Mouse (Mus musculus) midbrain, embryonic 15.5 days (tissue): ENCODE measurements around the gene Nr1h4. TPM values are rescaled to one million over a fixed set of nuclear protein-coding genes. Genes with fewer than 3 reads are reported as not detected.

Experiments
- ATAC-seq: fragments of 200-750 bp; cut with Nextera tagmentation; replicated peaks from 2 replicates; pipeline ENCODE4 v1.8.0; 2017; ENCODE audit warnings: moderate TSS enrichment
- H3K27ac ChIP-seq: fragments of 300-500 bp; sonication (generic); 2 replicates; pipeline ENCODE4 v1.5.1; 2015; ENCODE audit warnings: mild to moderate bottlenecking, inconsistent platforms
- H3K27me3 ChIP-seq: fragments of 300-500 bp; sonication (generic); replicated peaks from 2 replicates; pipeline ENCODE4 v1.6.1; 2015; ENCODE audit warnings: inconsistent platforms
- H3K36me3 ChIP-seq: fragments of 300-500 bp; sonication (generic); replicated peaks from 2 replicates; pipeline ENCODE4 v1.6.1; 2015; ENCODE audit warnings: inconsistent platforms
- H3K4me1 ChIP-seq: fragments of 300-500 bp; sonication (generic); 2 replicates; pipeline ENCODE4 v1.6.1; 2015; ENCODE audit warnings: inconsistent platforms
- H3K4me2 ChIP-seq: fragments of 300-500 bp; sonication (generic); 2 replicates; pipeline ENCODE4 v1.6.1; 2015; ENCODE audit warnings: inconsistent platforms, mild to moderate bottlenecking, moderate library complexity
- H3K4me3 ChIP-seq: fragments of 300-500 bp; sonication (generic); 2 replicates; pipeline ENCODE4 v1.5.1; 2015; ENCODE audit warnings: mild to moderate bottlenecking, inconsistent platforms
- H3K9ac ChIP-seq: fragments of 300-500 bp; sonication (generic); 2 replicates; pipeline ENCODE4 v1.6.1; 2015; ENCODE audit warnings: mild to moderate bottlenecking, inconsistent platforms
- H3K9me3 ChIP-seq: fragments of 300-500 bp; sonication (generic); 2 replicates; pipeline ENCODE4 v1.6.1; 2016; ENCODE audit warnings: inconsistent platforms
- WGBS: fragments of 180-500 bp; shearing (Covaris S2); methylation state at CpG from one replicate; pipeline ENCODE4 v1.1.7; 2015; ENCODE audit warnings: mixed read lengths; 5-methylcytosine and 5-hydroxymethylcytosine counted together
- polyA plus RNA-seq: library from polyadenylated mRNA; unstranded; fragments of >200 nt; fragmentation: Nextera tagmentation; extraction: Ambion mirVana; gene quantifications from 2 replicates; pipeline ENCODE4 v1.2.1, GENCODE M21; 2015

The Nr1h4 gene
- polyA plus RNA-seq, 1 experiment from 2014 or later, result 0.08 TPM

GRCm38 (mm10) chr10:89490250-89490649 lies 43.1 kb downstream of the Nr1h4 start:
- Histone ChIP-seq H3K27ac (no peak overlapping the region), H3K9ac (no peak overlapping the region), H3K9me3 (no peaks in the 10 kb centered on the region), H3K4me3 (no peak overlapping the region), H3K27me3 (0 out of 2 replicates have a peak, but pooled peaks cover 2% of the 10 kb centered on the region), H3K4me2 (no peak overlapping the region), H3K36me3 (no peaks in the 10 kb centered on the region), H3K4me1 (no peaks in the 10 kb centered on the region)
- WGBS, result 88% methylated on average over 3 of the region's 3 CpGs
- ATAC-seq, result no peak

- Histone ChIP-seq H3K9me3 (no peaks in the 10 kb centered on the region), H3K4me2 (no peak overlapping the region), H3K4me3 (no peak overlapping the region), H3K27ac (no peak overlapping the region), H3K36me3 (no peaks in the 10 kb centered on the region), H3K27me3 (no peaks in the 10 kb centered on the region), H3K9ac (no peak overlapping the region), H3K4me1 (no peaks in the 10 kb centered on the region)
- no peak for ATAC-seq
- WGBS, result 84% methylated on average over 4 of the region's 4 CpGs
These were observed 43.9 kb downstream of the Nr1h4 start for GRCm38 (mm10) chr10:89489459-89489858.

- no peak; the same call in 1 of the 2 replicates for ATAC-seq
- Histone ChIP-seq H3K27ac (no peak overlapping the region), H3K36me3 (no peaks in the 10 kb centered on the region), H3K4me2 (no peak overlapping the region), H3K9me3 (no peaks in the 10 kb centered on the region), H3K27me3 (no peaks in the 10 kb centered on the region), H3K9ac (no peak overlapping the region), H3K4me3 (no peak overlapping the region), H3K4me1 (peaks cover under 1% of the 10 kb centered on the region; the same call in 1 of the 2 replicates)
- 16% methylated on average over 4 of the region's 4 CpGs for WGBS
These were observed 46.2 kb downstream of the Nr1h4 start for GRCm38 (mm10) chr10:89486995-89487742.

GRCm38 (mm10) chr10:89484907-89485306 lies 48.5 kb downstream of the Nr1h4 start:
- Histone ChIP-seq H3K27ac (no peak overlapping the region), H3K4me3 (no peak overlapping the region), H3K4me1 (peaks cover 6% of the 10 kb centered on the region; the same call in 1 of the 2 replicates), H3K36me3 (no peaks in the 10 kb centered on the region), H3K9ac (no peak overlapping the region), H3K4me2 (no peak overlapping the region), H3K9me3 (no peaks in the 10 kb centered on the region), H3K27me3 (no peaks in the 10 kb centered on the region)
- ATAC-seq, result no peak

GRCm38 (mm10) chr10:89483812-89484602 lies 49.4 kb downstream of the Nr1h4 start:
- Histone ChIP-seq H3K4me3 (no peak overlapping the region), H3K9ac (no peak overlapping the region), H3K27me3 (no peaks in the 10 kb centered on the region), H3K4me1 (peaks cover 6% of the 10 kb centered on the region; the same call in 1 of the 2 replicates), H3K4me2 (no peak overlapping the region), H3K9me3 (no peaks in the 10 kb centered on the region), H3K36me3 (no peaks in the 10 kb centered on the region), H3K27ac (no peak overlapping the region)
- 88% methylated on average over 18 of the region's 18 CpGs for WGBS
- ATAC-seq, result no peak

GRCm38 (mm10) chr10:89483113-89483512 lies 50.3 kb downstream of the Nr1h4 start:
- Histone ChIP-seq H3K9ac (no peak overlapping the region), H3K9me3 (no peaks in the 10 kb centered on the region), H3K4me3 (no peak overlapping the region), H3K4me2 (no peak overlapping the region), H3K27me3 (no peaks in the 10 kb centered on the region), H3K36me3 (no peaks in the 10 kb centered on the region), H3K27ac (no peak overlapping the region), H3K4me1 (peaks cover 6% of the 10 kb centered on the region; the same call in 1 of the 2 replicates)
- no peak for ATAC-seq
- 89% methylated on average over 14 of the region's 14 CpGs for WGBS

- no peak overlapping the region for H3K27ac ChIP-seq
- H3K4me2 ChIP-seq, result peak overlapping the region; percentile 12; the same call in 1 of the 2 replicates
- H3K36me3 ChIP-seq, result no peaks in the 10 kb centered on the region
- peaks cover 6% of the 10 kb centered on the region; the same call in 1 of the 2 replicates for H3K4me1 ChIP-seq
- H3K9ac ChIP-seq, result no peak overlapping the region
- no peaks in the 10 kb centered on the region for H3K27me3 ChIP-seq
- H3K4me3 ChIP-seq, result no peak overlapping the region
- peak; percentile 66 for ATAC-seq
- H3K9me3 ChIP-seq, result no peaks in the 10 kb centered on the region
- 16% methylated on average over 10 of the region's 10 CpGs for WGBS
These were observed 51.2 kb downstream of the Nr1h4 start for GRCm38 (mm10) chr10:89482142-89482681.

GRCm38 (mm10) chr10:89481638-89482037 lies 51.7 kb downstream of the Nr1h4 start:
- H3K36me3 ChIP-seq, result no peaks in the 10 kb centered on the region
- no peak overlapping the region for H3K9ac ChIP-seq
- H3K4me1 ChIP-seq, result peaks cover 6% of the 10 kb centered on the region; the same call in 1 of the 2 replicates
- no peak overlapping the region for H3K4me3 ChIP-seq
- no peaks in the 10 kb centered on the region for H3K9me3 ChIP-seq
- no peak overlapping the region for H3K27ac ChIP-seq
- 26% methylated on average over 7 of the region's 7 CpGs for WGBS
- H3K27me3 ChIP-seq, result no peaks in the 10 kb centered on the region
- H3K4me2 ChIP-seq, result peak overlapping the region; percentile 12; the same call in 1 of the 2 replicates
- no peak for ATAC-seq

GRCm38 (mm10) chr10:89478766-89479165 lies 54.6 kb downstream of the Nr1h4 start:
- Histone ChIP-seq H3K27ac (no peak overlapping the region), H3K36me3 (no peaks in the 10 kb centered on the region), H3K4me3 (no peak overlapping the region), H3K27me3 (no peaks in the 10 kb centered on the region), H3K9me3 (no peaks in the 10 kb centered on the region), H3K4me2 (no peak overlapping the region), H3K4me1 (peaks cover 6% of the 10 kb centered on the region; the same call in 1 of the 2 replicates), H3K9ac (no peak overlapping the region)
- 89% methylated on average over 8 of the region's 8 CpGs for WGBS
- ATAC-seq, result no peak

GRCm38 (mm10) chr10:89470596-89471353 lies 62.6 kb downstream of the Nr1h4 start:
- no peaks in the 10 kb centered on the region for H3K36me3 ChIP-seq
- no peak overlapping the region for H3K4me3 ChIP-seq
- no peak overlapping the region for H3K27ac ChIP-seq
- no peaks in the 10 kb centered on the region for H3K27me3 ChIP-seq
- 0 out of 2 replicates have a peak, but pooled peaks cover 4% of the 10 kb centered on the region for H3K9me3 ChIP-seq
- H3K4me2 ChIP-seq, result no peak overlapping the region
- H3K4me1 ChIP-seq, result no peaks in the 10 kb centered on the region
- 42% methylated on average over 7 of the region's 7 CpGs for WGBS
- ATAC-seq, result no peak
- H3K9ac ChIP-seq, result no peak overlapping the region

GRCm38 (mm10) chr10:89464760-89465405 lies 68.5 kb downstream of the Nr1h4 start:
- Histone ChIP-seq H3K9me3 (no peaks in the 10 kb centered on the region), H3K27me3 (no peaks in the 10 kb centered on the region), H3K4me1 (no peaks in the 10 kb centered on the region), H3K27ac (no peak overlapping the region), H3K36me3 (no peaks in the 10 kb centered on the region), H3K4me2 (no peak overlapping the region), H3K9ac (no peak overlapping the region), H3K4me3 (no peak overlapping the region)
- 85% methylated on average over 4 of the region's 4 CpGs for WGBS
- no peak for ATAC-seq
